Mouse (Mus musculus): ENCODE measurements around the gene Med12. TPM values are rescaled to one million over a fixed set of nuclear protein-coding genes. Genes with fewer than 3 reads are reported as not detected.

The Med12 gene
- polyA plus RNA-seq, 1 experiment from 2014 or later = 17.0 TPM

DNA sequence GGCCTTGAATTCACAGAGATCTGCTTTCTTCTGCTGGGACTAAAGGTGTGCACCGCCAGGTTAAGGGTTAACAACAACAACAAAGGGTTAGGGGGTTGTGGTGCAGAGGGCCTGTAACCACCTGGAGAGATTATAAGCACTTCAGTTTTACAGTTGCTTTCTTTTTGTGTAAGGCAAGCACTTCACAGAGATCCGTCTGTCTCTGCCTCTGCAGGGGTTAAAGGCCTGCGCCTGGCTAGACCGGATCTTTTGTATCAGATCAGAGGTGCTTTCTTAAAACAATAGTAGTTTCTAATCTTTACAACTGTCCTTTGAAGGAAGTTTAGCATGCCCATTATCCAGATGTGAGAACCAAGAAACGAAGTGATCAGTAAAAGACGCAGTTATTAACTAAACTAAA lies 420 bp upstream of the Med12 start:
- Histone ChIP-seq H3K9ac (peak overlapping the region; percentile 64), H3K27ac (peak overlapping the region; percentile 47; the same call in 1 of the 2 replicates), H3K36me3 (peaks cover 10% of the 10 kb centered on the region), H3K27me3 (no peaks in the 10 kb centered on the region), H3K9me3 (replicated peaks) (no peaks in the 10 kb centered on the region), H3K4me2 (peak overlapping the region; percentile 59), H3K4me3 (peak overlapping the region; percentile 66), H3K4me1 (replicated peaks) (0 out of 2 replicates have a peak, but pooled peaks cover 4% of the 10 kb centered on the region)
- ATAC-seq (replicated peaks; ENCODE audit: insufficient number of reproducible peaks, insufficient read depth, low FRiP score, low read depth) = no peak
- WGBS = 29% methylated on average over 6 of the region's 6 CpGs

DNA sequence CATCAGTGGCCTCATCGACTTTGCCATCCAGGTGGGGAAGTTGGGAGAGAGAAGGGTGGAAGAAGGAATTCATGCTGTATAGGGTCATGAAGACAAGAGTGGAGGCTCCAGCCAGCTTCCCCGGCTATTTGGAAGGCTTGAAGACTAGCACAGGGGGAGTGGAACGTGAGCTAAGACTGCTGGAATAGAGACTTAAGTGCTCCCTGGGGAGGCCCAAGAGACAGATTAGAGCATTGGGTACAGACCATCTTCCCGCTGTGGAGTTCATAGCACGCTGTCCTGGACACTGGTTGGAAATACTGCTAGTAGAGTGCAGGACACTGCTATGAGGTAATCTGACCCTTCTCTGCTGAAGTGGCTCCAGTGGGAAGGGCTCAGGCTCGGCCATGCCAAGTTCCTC lies 9.0 kb downstream of the Med12 start:
- no peak overlapping the region for H3K27ac ChIP-seq
- no peak overlapping the region for H3K4me3 ChIP-seq
- 74% methylated on average over 6 of the region's 6 CpGs for WGBS
- peaks cover 53% of the 10 kb centered on the region for H3K36me3 ChIP-seq
- H3K4me1 ChIP-seq (replicated peaks) = no peaks in the 10 kb centered on the region
- H3K4me2 ChIP-seq = no peak overlapping the region
- no peak for ATAC-seq (replicated peaks; ENCODE audit: insufficient number of reproducible peaks, insufficient read depth, low FRiP score, low read depth)
- H3K9ac ChIP-seq = no peak overlapping the region
- H3K27me3 ChIP-seq = no peaks in the 10 kb centered on the region
- no peaks in the 10 kb centered on the region for H3K9me3 ChIP-seq (replicated peaks)

DNA sequence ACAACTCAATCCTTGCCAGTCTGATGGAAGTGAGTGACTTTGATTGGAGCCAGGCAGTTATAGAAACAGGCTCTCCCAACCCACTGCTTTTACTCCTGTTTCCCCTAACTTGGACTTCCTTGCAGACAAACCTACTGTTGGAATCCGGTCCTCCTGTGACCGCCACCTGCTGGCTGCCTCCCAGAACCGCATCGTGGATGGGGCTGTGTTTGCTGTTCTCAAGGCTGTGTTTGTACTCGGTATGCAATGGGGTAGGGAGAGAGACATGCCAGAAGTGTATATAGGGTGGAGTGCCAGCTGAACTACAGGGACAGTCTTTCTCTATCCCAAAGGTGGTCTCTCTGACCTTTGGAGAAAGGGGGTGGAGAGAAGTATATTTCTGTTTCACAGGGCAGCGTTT lies 11.7 kb downstream of the Med12 start:
- Histone ChIP-seq H3K27ac (no peak overlapping the region), H3K9me3 (replicated peaks) (no peaks in the 10 kb centered on the region), H3K36me3 (peaks cover 47% of the 10 kb centered on the region), H3K4me1 (replicated peaks) (no peaks in the 10 kb centered on the region), H3K4me2 (no peak overlapping the region), H3K4me3 (no peak overlapping the region), H3K9ac (no peak overlapping the region), H3K27me3 (no peaks in the 10 kb centered on the region)
- ATAC-seq (replicated peaks; ENCODE audit: insufficient number of reproducible peaks, insufficient read depth, low FRiP score, low read depth) = no peak
- 28% methylated on average over 6 of the region's 6 CpGs for whole genome bisulfite sequencing

DNA sequence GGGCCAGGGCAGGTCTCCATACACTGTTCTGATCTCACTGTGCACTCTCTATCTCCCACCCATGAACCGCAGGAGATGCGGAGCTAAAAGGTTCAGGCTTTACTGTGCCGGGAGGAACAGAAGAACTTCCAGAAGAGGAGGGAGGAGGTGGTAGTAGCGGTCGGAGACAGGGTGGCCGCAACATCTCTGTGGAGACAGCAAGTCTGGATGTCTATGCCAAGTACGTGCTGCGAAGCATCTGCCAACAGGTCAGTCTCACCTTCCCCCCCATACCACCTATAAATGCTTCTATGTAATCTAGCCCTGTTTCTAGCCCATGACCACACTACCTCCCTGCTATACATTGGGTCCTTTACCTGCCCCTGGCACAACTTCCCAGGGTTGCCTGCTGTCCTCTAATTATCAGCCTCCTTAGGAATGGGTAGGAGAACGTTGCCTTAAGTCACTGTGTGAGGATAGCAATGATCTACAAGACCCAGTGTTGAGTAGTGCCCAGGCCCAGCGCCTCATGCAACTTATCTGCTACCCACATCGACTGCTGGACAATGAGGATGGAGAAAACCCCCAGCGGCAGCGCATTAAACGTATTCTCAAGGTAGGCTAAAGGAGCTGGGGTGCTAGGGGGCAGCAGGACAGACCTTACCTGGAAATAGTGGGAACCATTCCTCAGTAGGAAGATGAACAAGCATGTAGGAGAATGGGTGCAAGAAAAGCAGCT lies 12.3 kb downstream of the Med12 start:
- H3K4me3 ChIP-seq = no peak overlapping the region
- no peak overlapping the region for H3K4me2 ChIP-seq
- 84% methylated on average over 14 of the region's 14 CpGs for WGBS
- H3K27ac ChIP-seq = no peak overlapping the region
- H3K36me3 ChIP-seq = peaks cover 48% of the 10 kb centered on the region
- H3K27me3 ChIP-seq = no peaks in the 10 kb centered on the region
- no peaks in the 10 kb centered on the region for H3K4me1 ChIP-seq (replicated peaks)
- ATAC-seq (replicated peaks; ENCODE audit: insufficient number of reproducible peaks, insufficient read depth, low FRiP score, low read depth) = no peak
- H3K9ac ChIP-seq = no peak overlapping the region
- H3K9me3 ChIP-seq (replicated peaks) = no peaks in the 10 kb centered on the region

DNA sequence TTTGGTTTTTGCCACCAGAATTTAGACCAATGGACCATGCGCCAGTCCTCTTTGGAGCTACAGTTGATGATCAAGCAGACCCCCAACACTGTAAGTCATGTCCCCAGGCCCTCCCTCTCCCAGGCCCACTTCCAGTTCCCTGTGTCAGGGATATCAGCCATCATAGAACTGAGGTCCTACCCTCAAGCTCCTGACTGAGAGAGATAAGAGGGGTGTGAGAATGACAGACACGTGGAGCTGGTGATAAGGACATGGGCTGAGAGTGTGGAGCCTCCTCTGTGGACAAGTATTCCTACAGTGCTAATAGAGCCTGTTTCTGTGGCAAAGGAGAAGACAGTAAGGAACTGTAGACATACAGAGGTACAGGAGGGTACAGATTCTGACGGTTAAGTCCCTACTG lies 13.7 kb downstream of the Med12 start:
- no peak overlapping the region for H3K9ac ChIP-seq
- H3K4me3 ChIP-seq = no peak overlapping the region
- no peaks in the 10 kb centered on the region for H3K27me3 ChIP-seq
- WGBS = 70% methylated on average over 3 of the region's 3 CpGs
- no peaks in the 10 kb centered on the region for H3K9me3 ChIP-seq (replicated peaks)
- ATAC-seq (replicated peaks; ENCODE audit: insufficient number of reproducible peaks, insufficient read depth, low FRiP score, low read depth) = no peak
- H3K27ac ChIP-seq = no peak overlapping the region
- peaks cover 39% of the 10 kb centered on the region for H3K36me3 ChIP-seq
- H3K4me1 ChIP-seq (replicated peaks) = no peaks in the 10 kb centered on the region
- no peak overlapping the region for H3K4me2 ChIP-seq

DNA sequence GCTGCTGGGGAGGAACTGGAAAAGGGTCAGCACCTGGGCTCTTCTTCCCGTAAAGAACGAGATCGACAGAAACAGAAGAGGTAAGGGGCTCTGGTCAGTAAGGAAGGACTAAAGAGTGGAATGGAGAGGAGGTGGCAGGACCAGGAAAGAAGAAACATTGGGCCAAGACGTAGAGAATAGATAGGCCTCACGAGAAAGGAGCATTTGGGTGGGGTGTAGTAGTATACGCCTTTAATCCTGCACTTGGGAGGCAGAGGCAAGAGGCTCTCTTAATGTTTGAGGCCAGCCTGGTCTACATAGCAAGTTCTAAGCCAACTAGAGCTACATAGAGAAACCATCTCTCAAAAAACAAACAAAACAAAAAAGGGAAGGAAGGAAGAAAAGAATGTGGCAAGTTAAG lies 14.6 kb downstream of the Med12 start:
- 86% methylated on average over 6 of the region's 6 CpGs for WGBS
- no peak for ATAC-seq (replicated peaks; ENCODE audit: insufficient number of reproducible peaks, insufficient read depth, low FRiP score, low read depth)
- peaks cover 32% of the 10 kb centered on the region for H3K36me3 ChIP-seq

GRCm38 (mm10) chrX:101289037-101289436 lies 15.2 kb downstream of the Med12 start:
- H3K4me3 ChIP-seq = no peak overlapping the region
- 90% methylated on average over 7 of the region's 7 CpGs for WGBS
- no peak for ATAC-seq (replicated peaks; ENCODE audit: insufficient number of reproducible peaks, insufficient read depth, low FRiP score, low read depth)
- no peak overlapping the region for H3K9ac ChIP-seq
- no peaks in the 10 kb centered on the region for H3K4me1 ChIP-seq (replicated peaks)
- H3K27me3 ChIP-seq = no peaks in the 10 kb centered on the region
- H3K9me3 ChIP-seq (replicated peaks) = no peaks in the 10 kb centered on the region
- no peak overlapping the region for H3K27ac ChIP-seq
- H3K4me2 ChIP-seq = no peak overlapping the region
- peaks cover 34% of the 10 kb centered on the region for H3K36me3 ChIP-seq

More for the DNA sequence above, 14.6 kb downstream of the Med12 start:
- Histone ChIP-seq H3K4me3 (no peak overlapping the region), H3K4me1 (replicated peaks) (no peaks in the 10 kb centered on the region), H3K9ac (no peak overlapping the region), H3K27me3 (no peaks in the 10 kb centered on the region), H3K4me2 (no peak overlapping the region), H3K27ac (no peak overlapping the region), H3K9me3 (replicated peaks) (no peaks in the 10 kb centered on the region)

- Histone ChIP-seq H3K4me1 (replicated peaks) (no peaks in the 10 kb centered on the region), H3K27ac (no peak overlapping the region), H3K4me3 (no peak overlapping the region), H3K27me3 (no peaks in the 10 kb centered on the region), H3K36me3 (peaks cover 40% of the 10 kb centered on the region), H3K4me2 (no peak overlapping the region), H3K9ac (no peak overlapping the region), H3K9me3 (replicated peaks) (no peaks in the 10 kb centered on the region)
- ATAC-seq (replicated peaks; ENCODE audit: insufficient number of reproducible peaks, insufficient read depth, low FRiP score, low read depth) = no peak
- WGBS = 77% methylated on average over 10 of the region's 10 CpGs
These were observed 16.3 kb downstream of the Med12 start for GRCm38 (mm10) chrX:101290111-101290510.

DNA sequence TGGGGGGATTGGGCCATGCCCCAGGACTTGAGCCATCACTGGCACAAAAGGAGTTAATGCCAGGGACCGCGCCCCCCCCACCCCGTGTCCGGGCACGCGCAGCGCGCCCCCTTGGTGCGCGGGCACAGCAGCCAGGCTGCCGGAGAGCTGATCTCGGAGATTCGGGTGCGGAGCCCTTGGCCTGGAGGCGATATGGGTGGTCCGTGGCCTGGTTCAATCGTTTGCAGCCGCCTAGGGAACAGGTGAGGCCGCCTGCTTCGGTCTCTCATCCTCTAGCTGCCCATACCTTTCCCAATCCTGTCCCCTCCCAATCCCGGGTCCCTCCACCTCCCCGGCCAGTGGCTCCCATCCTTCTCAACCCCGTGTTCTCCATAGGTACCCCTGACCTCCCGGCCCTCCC lies 25.2 kb downstream of the Med12 start, which contains the start of gene Nlgn3:
TSS of gene Nlgn3 (plus strand) at position 114 of the 400 bp plus-strand sequence.
- H3K27ac ChIP-seq = no peak within 1 kb of the TSS
- no peaks in the 10 kb centered on the region for H3K27me3 ChIP-seq
- ATAC-seq (replicated peaks; ENCODE audit: insufficient number of reproducible peaks, insufficient read depth, low FRiP score, low read depth) = no peak
- no peaks in the 10 kb centered on the region for H3K9me3 ChIP-seq (replicated peaks)
- peak within 1 kb of the TSS; percentile 41 for H3K4me3 ChIP-seq
- H3K4me2 ChIP-seq = peak within 1 kb of the TSS; percentile 62
- H3K9ac ChIP-seq = no peak within 1 kb of the TSS
- peaks cover 2% of the 10 kb centered on the region; the same call in 1 of the 2 replicates for H3K4me1 ChIP-seq (replicated peaks)
- 18% methylated on average over 24 of the region's 24 CpGs for WGBS
- peaks cover 14% of the 10 kb centered on the region; the same call in 1 of the 2 replicates for H3K36me3 ChIP-seq

- Histone ChIP-seq H3K36me3 (peaks cover 10% of the 10 kb centered on the region; the same call in 1 of the 2 replicates), H3K4me3 (peak overlapping the region; percentile 41), H3K9me3 (replicated peaks) (no peaks in the 10 kb centered on the region), H3K4me2 (peak overlapping the region; percentile 62), H3K9ac (no peak overlapping the region), H3K4me1 (replicated peaks) (peaks cover 2% of the 10 kb centered on the region; the same call in 1 of the 2 replicates), H3K27me3 (no peaks in the 10 kb centered on the region), H3K27ac (no peak overlapping the region)
- 28% methylated on average over 13 of the region's 13 CpGs for WGBS
- no peak for ATAC-seq (replicated peaks; ENCODE audit: insufficient number of reproducible peaks, insufficient read depth, low FRiP score, low read depth)
These were observed 25.9 kb downstream of the Med12 start for GRCm38 (mm10) chrX:101299473-101300426.

GRCm38 (mm10) chrX:101300427-101301030 lies 26.7 kb downstream of the Med12 start:
- 33% methylated on average over 13 of the region's 13 CpGs for WGBS
- no peak for ATAC-seq (replicated peaks; ENCODE audit: insufficient number of reproducible peaks, insufficient read depth, low FRiP score, low read depth)
- H3K27ac ChIP-seq = no peak overlapping the region

More at GRCm38 (mm10) chrX:101300427-101301030, 26.7 kb downstream of the Med12 start:
- Histone ChIP-seq H3K9me3 (replicated peaks) (no peaks in the 10 kb centered on the region), H3K27me3 (no peaks in the 10 kb centered on the region), H3K9ac (no peak overlapping the region), H3K4me3 (peak overlapping the region; percentile 41), H3K4me2 (peak overlapping the region; percentile 62), H3K4me1 (replicated peaks) (peaks cover 2% of the 10 kb centered on the region; the same call in 1 of the 2 replicates), H3K36me3 (peaks cover 5% of the 10 kb centered on the region; the same call in 1 of the 2 replicates)

All from heart, embryonic 15.5 days (tissue).